Mouse (Mus musculus) neural tube, embryonic 11.5 days (tissue): Measurements from ENCODE around the gene Mef2c. TPM values are rescaled to one million over a fixed set of nuclear protein-coding genes. Genes with fewer than 3 reads are reported as not detected.

ENCODE experiments used
- ATAC-seq: fragments of 200-750 bp; cut with Nextera tagmentation; 2 replicates; pipeline ENCODE4 v1.8.0; 2017; ENCODE audit warnings: moderate number of reproducible peaks, mild to moderate bottlenecking, moderate TSS enrichment, moderate library complexity; ENCODE audit not compliant: insufficient read depth, low FRiP score, low TSS enrichment
- DNase-seq: peaks from one replicate; pipeline ENCODE4 v3.0.0-alpha.2; 2015; ENCODE audit warnings: low spot score
- H3K27ac ChIP-seq: fragments of 300-500 bp; sonication (generic); 2 replicates; pipeline ENCODE4 v1.5.1; 2014; ENCODE audit warnings: low read depth, mild to moderate bottlenecking, low read length
- H3K27me3 ChIP-seq: fragments of 300-500 bp; sonication (generic); 2 replicates; pipeline ENCODE4 v1.6.1; 2014; ENCODE audit warnings: mild to moderate bottlenecking, low read length, mixed read lengths; ENCODE audit not compliant: control insufficient read depth, insufficient read depth
- H3K36me3 ChIP-seq: fragments of 300-500 bp; sonication (generic); 2 replicates; pipeline ENCODE4 v1.6.1; 2014; ENCODE audit warnings: mild to moderate bottlenecking, low read length, moderate library complexity, mixed read lengths; ENCODE audit not compliant: control insufficient read depth, insufficient read depth
- H3K4me1 ChIP-seq: fragments of 300-500 bp; sonication (generic); 2 replicates; pipeline ENCODE4 v1.6.1; 2014; ENCODE audit warnings: low read length, mixed read lengths; ENCODE audit not compliant: control insufficient read depth, insufficient read depth
- H3K4me2 ChIP-seq: fragments of 300-500 bp; sonication (generic); 2 replicates; pipeline ENCODE4 v1.6.1; 2014; ENCODE audit warnings: low read depth, mild to moderate bottlenecking, moderate library complexity
- H3K4me3 ChIP-seq: fragments of 300-500 bp; sonication (generic); 2 replicates; pipeline ENCODE4 v1.5.1; 2014; ENCODE audit warnings: low read depth, low read length
- H3K9ac ChIP-seq: fragments of 300-500 bp; sonication (generic); 2 replicates; pipeline ENCODE4 v1.6.1; 2014; ENCODE audit warnings: mild to moderate bottlenecking, low read length
- H3K9me3 ChIP-seq: fragments of 300-500 bp; sonication (generic); 2 replicates; pipeline ENCODE4 v1.6.1; 2016; ENCODE audit warnings: low read length; ENCODE audit not compliant: control insufficient read depth
- WGBS: fragments of 180-500 bp; shearing (Covaris S2); extraction: QIAGEN DNeasy Blood & Tissue Kit; methylation state at CpG from one replicate; pipeline ENCODE4 v1.1.7; 2014; 5-methylcytosine and 5-hydroxymethylcytosine counted together
- polyA plus RNA-seq: library from polyadenylated mRNA; unstranded; fragments of >200 nt; fragmentation: Nextera tagmentation; extraction: Ambion mirVana; gene quantifications from 2 replicates; pipeline ENCODE4 v1.2.1, GENCODE M21; 2014

Mef2c gene
- polyA plus RNA-seq, 1 experiment from 2014 or later = 34.4 TPM

DNA sequence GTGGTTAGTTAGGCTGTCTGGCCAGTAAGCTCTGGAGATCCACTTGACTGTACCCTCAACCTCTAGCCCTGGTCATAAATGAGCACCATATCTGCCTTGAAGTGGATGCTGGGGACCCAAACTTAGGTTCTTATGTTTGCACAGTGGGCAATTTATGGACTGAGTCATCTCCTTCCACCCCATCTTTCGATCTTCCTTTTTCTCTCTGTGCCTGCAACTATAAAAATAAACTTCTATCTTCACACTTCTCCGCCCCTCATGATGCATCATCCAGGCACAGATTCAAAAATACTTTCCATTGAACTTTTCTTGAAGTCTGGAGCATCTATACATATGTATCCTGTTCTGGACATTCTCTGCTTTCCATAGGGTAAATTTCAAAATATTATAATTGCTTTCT lies 84.4 kb downstream of the Mef2c start:
- ATAC-seq (no peak), DNase-seq (no peak)
- H3K36me3 ChIP-seq = no peaks in the 10 kb centered on the region
- H3K27ac ChIP-seq = no peak overlapping the region
- no peak overlapping the region for H3K9ac ChIP-seq
- no peaks in the 10 kb centered on the region for H3K27me3 ChIP-seq
- no peak overlapping the region for H3K4me2 ChIP-seq
- no peaks in the 10 kb centered on the region for H3K9me3 ChIP-seq
- WGBS = 88% methylated on average over 2 of the region's 2 CpGs
- H3K4me1 ChIP-seq = no peaks in the 10 kb centered on the region
- H3K4me3 ChIP-seq = no peak overlapping the region

GRCm38 (mm10) chr13:83590886-83591285 lies 87.1 kb downstream of the Mef2c start:
- Histone ChIP-seq H3K4me3 (no peak overlapping the region), H3K9me3 (no peaks in the 10 kb centered on the region), H3K36me3 (no peaks in the 10 kb centered on the region), H3K27ac (no peak overlapping the region), H3K4me2 (no peak overlapping the region), H3K27me3 (no peaks in the 10 kb centered on the region), H3K4me1 (no peaks in the 10 kb centered on the region), H3K9ac (no peak overlapping the region)
- DNase-seq = no peak
- ATAC-seq = no peak
- 96% methylated on average over 5 of the region's 5 CpGs for WGBS

DNA sequence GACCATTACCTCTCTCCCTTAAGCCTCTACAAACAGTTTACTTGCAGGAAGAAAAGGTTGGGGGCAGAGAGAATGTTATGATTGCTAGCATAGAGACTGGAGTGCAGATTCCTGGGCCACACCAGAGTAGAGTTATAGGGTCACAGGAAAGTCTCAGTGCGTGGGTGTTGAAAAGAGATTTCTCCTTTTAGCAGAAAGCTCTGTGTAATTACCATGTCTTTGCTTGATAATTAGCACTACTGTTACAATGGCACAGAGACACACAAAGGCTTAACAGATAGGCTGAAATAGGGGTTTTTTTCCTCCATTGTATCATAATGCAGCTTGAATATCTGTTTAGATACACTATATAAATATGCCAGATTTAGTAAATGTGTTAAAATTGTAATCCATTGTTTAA lies 91.6 kb downstream of the Mef2c start:
- Histone ChIP-seq H3K36me3 (no peaks in the 10 kb centered on the region), H3K4me1 (no peaks in the 10 kb centered on the region), H3K9ac (no peak overlapping the region), H3K9me3 (no peaks in the 10 kb centered on the region), H3K4me3 (no peak overlapping the region), H3K4me2 (no peak overlapping the region), H3K27ac (no peak overlapping the region), H3K27me3 (no peaks in the 10 kb centered on the region)
- DNase-seq = no peak
- ATAC-seq = 0 out of 2 replicates have a peak, but pooled peaks have one; percentile 31
- 29% methylated on average over 1 of the region's 1 CpGs for WGBS

GRCm38 (mm10) chr13:83596989-83597738 lies 93.3 kb downstream of the Mef2c start:
- no peaks in the 10 kb centered on the region for H3K4me1 ChIP-seq
- H3K4me2 ChIP-seq = no peak overlapping the region
- H3K36me3 ChIP-seq = no peaks in the 10 kb centered on the region
- H3K4me3 ChIP-seq = no peak overlapping the region
- ATAC-seq = no peak
- H3K27ac ChIP-seq = no peak overlapping the region
- H3K27me3 ChIP-seq = no peaks in the 10 kb centered on the region
- no peaks in the 10 kb centered on the region for H3K9me3 ChIP-seq
- no peak overlapping the region for H3K9ac ChIP-seq
- no peak for DNase-seq
- WGBS = 83% methylated on average over 6 of the region's 6 CpGs

GRCm38 (mm10) chr13:83597739-83598210 lies 93.9 kb downstream of the Mef2c start:
- ATAC-seq (no peak), DNase-seq (no peak)
- Histone ChIP-seq H3K4me1 (no peaks in the 10 kb centered on the region), H3K9ac (no peak overlapping the region), H3K36me3 (no peaks in the 10 kb centered on the region), H3K4me2 (no peak overlapping the region), H3K4me3 (no peak overlapping the region), H3K27ac (no peak overlapping the region), H3K9me3 (no peaks in the 10 kb centered on the region), H3K27me3 (no peaks in the 10 kb centered on the region)
- 89% methylated on average over 3 of the region's 3 CpGs for WGBS

DNA sequence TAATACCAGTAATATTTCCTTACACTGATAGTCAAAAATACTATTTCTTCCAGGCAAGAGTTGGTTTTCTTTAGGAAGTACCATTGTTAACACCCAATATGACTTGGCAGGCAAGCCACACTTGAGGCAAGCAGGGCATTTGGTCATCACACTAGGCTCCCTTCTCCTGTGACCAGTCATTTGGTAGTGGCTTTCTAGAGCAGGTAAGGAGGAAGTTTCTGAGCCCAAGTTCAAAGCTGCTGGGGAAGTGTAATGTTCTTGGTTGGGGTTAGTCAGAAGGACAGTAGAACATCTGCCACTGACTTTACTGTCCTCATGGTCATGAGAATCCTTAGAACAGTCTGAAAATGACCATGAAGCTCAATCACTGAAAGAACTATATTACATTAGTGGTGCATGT lies 96.5 kb downstream of the Mef2c start:
- ATAC-seq (no peak), DNase-seq (no peak)
- H3K9me3 ChIP-seq = no peaks in the 10 kb centered on the region
- peaks cover 8% of the 10 kb centered on the region; the same call in 1 of the 2 replicates for H3K4me1 ChIP-seq
- no peak overlapping the region for H3K27ac ChIP-seq
- no peaks in the 10 kb centered on the region for H3K36me3 ChIP-seq
- no peaks in the 10 kb centered on the region for H3K27me3 ChIP-seq
- no peak overlapping the region for H3K4me3 ChIP-seq
- H3K9ac ChIP-seq = no peak overlapping the region
- no peak overlapping the region for H3K4me2 ChIP-seq

GRCm38 (mm10) chr13:83601741-83602140 lies 97.9 kb downstream of the Mef2c start:
- Histone ChIP-seq H3K9ac (no peak overlapping the region), H3K9me3 (no peaks in the 10 kb centered on the region), H3K4me3 (no peak overlapping the region), H3K27ac (no peak overlapping the region), H3K27me3 (no peaks in the 10 kb centered on the region), H3K36me3 (no peaks in the 10 kb centered on the region), H3K4me1 (peaks cover 8% of the 10 kb centered on the region; the same call in 1 of the 2 replicates), H3K4me2 (no peak overlapping the region)
- no peak for ATAC-seq
- 89% methylated on average over 4 of the region's 4 CpGs for WGBS
- no peak for DNase-seq

GRCm38 (mm10) chr13:83603373-83604265 lies 99.8 kb downstream of the Mef2c start:
- ATAC-seq (no peak), DNase-seq (peak; percentile 11)
- H3K36me3 ChIP-seq = no peaks in the 10 kb centered on the region
- H3K4me3 ChIP-seq = no peak overlapping the region
- 56% methylated on average over 7 of the region's 7 CpGs for WGBS
- H3K4me1 ChIP-seq = peaks cover 8% of the 10 kb centered on the region; the same call in 1 of the 2 replicates
- H3K9ac ChIP-seq = no peak overlapping the region
- H3K4me2 ChIP-seq = no peak overlapping the region
- H3K9me3 ChIP-seq = no peaks in the 10 kb centered on the region
- no peak overlapping the region for H3K27ac ChIP-seq
- H3K27me3 ChIP-seq = no peaks in the 10 kb centered on the region
